Mouse (Mus musculus): ENCODE data around the gene Htr5a.

Htr5a gene

DNA sequence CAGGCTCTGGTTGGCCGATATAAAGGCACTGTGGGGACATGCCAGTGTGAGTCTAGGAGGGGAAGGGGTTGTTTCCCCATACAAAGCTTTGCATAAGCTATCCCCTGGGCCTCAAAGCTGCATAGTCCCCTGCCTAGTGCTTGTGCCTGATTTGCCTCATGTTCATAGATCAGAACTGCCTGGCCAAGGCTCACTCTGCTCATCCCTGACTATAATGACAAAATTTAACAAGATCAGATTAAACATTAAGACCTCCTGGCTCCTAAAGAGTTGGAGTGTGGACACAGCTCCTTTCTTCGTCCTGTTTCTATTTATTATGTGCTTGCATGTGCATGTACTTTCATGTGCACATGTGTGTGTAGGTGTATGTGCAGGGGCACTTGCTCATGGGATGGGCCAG is 39.3 kb downstream of the Htr5a start:
- in situ Hi-C loops (cut with MboI, MseI), result no loop called here

- in situ Hi-C loops (cut with MboI, MseI), result no loop called here
Measured at GRCm38 (mm10) chr5:27888080-27888479, 46.1 kb downstream of the Htr5a start.

- in situ Hi-C loops (cut with MboI, MseI), result no loop called here
Measured at GRCm38 (mm10) chr5:27895961-27896360, 54.0 kb downstream of the Htr5a start.

DNA sequence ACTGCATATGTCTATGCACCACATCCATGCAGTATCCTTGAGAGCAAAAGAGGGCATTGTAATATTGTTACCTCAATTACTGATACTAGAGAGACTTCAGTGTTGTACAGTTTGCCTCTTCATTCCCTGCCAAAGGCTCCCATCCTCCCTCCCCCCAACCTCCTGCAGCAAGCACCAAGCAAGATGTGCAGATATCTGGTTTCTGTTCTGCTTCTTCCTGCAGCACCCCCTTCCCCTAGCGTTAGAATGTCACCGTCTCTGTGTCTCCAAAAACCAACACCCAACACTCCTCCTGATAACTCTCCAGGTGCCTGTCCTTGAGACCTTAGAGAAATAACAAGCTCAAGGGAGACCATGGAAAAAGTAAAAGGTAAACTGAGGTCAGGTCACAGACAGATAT is 57.8 kb downstream of the Htr5a start:
- in situ Hi-C loops (cut with MboI, MseI), result loop anchor here (25.0 kb wide), 1 partner anchor 1387 kb away; no protein-coding TSS in a partner anchor

DNA sequence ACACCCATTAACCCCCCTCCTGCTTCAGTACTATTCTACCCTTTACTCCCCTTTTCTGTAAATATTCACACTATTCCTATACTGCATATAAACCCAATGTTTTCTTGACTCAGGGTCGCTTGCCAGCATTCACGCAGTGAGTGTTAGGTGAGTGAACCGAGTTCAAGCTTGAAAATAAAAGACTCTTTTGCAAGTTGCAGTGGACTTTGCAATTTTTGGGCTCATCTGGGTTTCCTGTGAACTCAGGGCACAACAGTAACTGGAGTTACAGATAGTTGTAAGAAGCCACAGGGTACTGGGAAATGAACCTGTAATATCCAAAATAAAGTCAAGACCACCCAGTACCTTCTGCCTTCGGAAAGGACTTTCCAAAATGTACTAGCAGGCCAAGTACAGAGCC is 58.2 kb downstream of the Htr5a start:
- in situ Hi-C loops (cut with MboI, MseI), result loop anchor here (25.0 kb wide), 1 partner anchor 1388 kb away; no protein-coding TSS in a partner anchor

All from T-helper 1 cell (primary cell).